Mouse (Mus musculus) embryonic facial prominence, embryonic 12.5 days (tissue): ENCODE measurements around the gene Cgrrf1. TPM values are rescaled to one million over a fixed set of nuclear protein-coding genes. Genes with fewer than 3 reads are reported as not detected.

Source experiments
- ATAC-seq: fragments of 200-750 bp; cut with Nextera tagmentation; 2 replicates; pipeline ENCODE4 v1.8.0; 2017; ENCODE audit not compliant: insufficient number of reproducible peaks, insufficient read depth, low FRiP score, low TSS enrichment
- H3K27ac ChIP-seq: fragments of 300-500 bp; sonication (generic); 2 replicates; pipeline ENCODE4 v1.5.1; 2016; ENCODE audit warnings: mild to moderate bottlenecking
- H3K27me3 ChIP-seq: fragments of 300-500 bp; sonication (generic); 2 replicates; pipeline ENCODE4 v1.6.1; 2016; ENCODE audit warnings: mild to moderate bottlenecking, moderate library complexity
- H3K36me3 ChIP-seq: fragments of 300-500 bp; sonication (generic); 2 replicates; pipeline ENCODE4 v1.6.1; 2016; ENCODE audit warnings: mild to moderate bottlenecking
- H3K4me1 ChIP-seq: fragments of 300-500 bp; sonication (generic); 2 replicates; pipeline ENCODE4 v1.6.1; 2016
- H3K4me2 ChIP-seq: fragments of 300-500 bp; sonication (generic); replicated peaks from 2 replicates; pipeline ENCODE4 v1.6.1; 2016; ENCODE audit warnings: mild to moderate bottlenecking, moderate library complexity
- H3K4me3 ChIP-seq: fragments of 300-500 bp; sonication (generic); 2 replicates; pipeline ENCODE4 v1.5.1; 2016; ENCODE audit warnings: mild to moderate bottlenecking
- H3K9ac ChIP-seq: fragments of 300-500 bp; sonication (generic); 2 replicates; pipeline ENCODE4 v1.6.1; 2016; ENCODE audit warnings: mild to moderate bottlenecking, moderate library complexity
- H3K9me3 ChIP-seq: fragments of 300-500 bp; sonication (generic); 2 replicates; pipeline ENCODE4 v1.6.1; 2016; ENCODE audit warnings: mild to moderate bottlenecking, moderate library complexity
- WGBS: fragments of 180-500 bp; shearing (Covaris S2); methylation state at CpG from one replicate; pipeline ENCODE4 v1.1.7; 2016; 5-methylcytosine and 5-hydroxymethylcytosine counted together
- polyA plus RNA-seq: library from polyadenylated mRNA; unstranded; fragments of >200 nt; fragmentation: Nextera tagmentation; extraction: Ambion mirVana; gene quantifications from 2 replicates; pipeline ENCODE4 v1.2.1, GENCODE M21; 2016

Cgrrf1 gene
- polyA plus RNA-seq, 1 experiment from 2014 or later, result 24.8 TPM

GRCm38 (mm10) chr14:46881581-46882430, 49.9 kb downstream of the Cgrrf1 start:
- WGBS, result under 1% methylated on average over 40 of the region's 40 CpGs
- Histone ChIP-seq H3K36me3 (no peaks in the 10 kb centered on the region), H3K27ac (peak overlapping the region; percentile 93), H3K9ac (peak overlapping the region; percentile 83), H3K4me3 (peak overlapping the region; percentile 72), H3K9me3 (no peaks in the 10 kb centered on the region), H3K4me2 (peak overlapping the region; percentile 92), H3K27me3 (no peaks in the 10 kb centered on the region), H3K4me1 (peaks cover 16% of the 10 kb centered on the region)
- ATAC-seq, result peak; percentile 5

GRCm38 (mm10) chr14:46882431-46883067, 50.6 kb downstream of the Cgrrf1 start, which contains the start of gene Samd4:
Samd4 (plus strand) TSS chr14:46882854.
- under 1% methylated on average over 39 of the region's 54 CpGs for WGBS
- Histone ChIP-seq H3K4me1 (peaks cover 16% of the 10 kb centered on the region), H3K4me3 (peak within 1 kb of the TSS; percentile 72), H3K4me2 (peak within 1 kb of the TSS; percentile 92), H3K9ac (peak within 1 kb of the TSS; percentile 83), H3K27ac (peak within 1 kb of the TSS; percentile 93), H3K36me3 (no peaks in the 10 kb centered on the region), H3K9me3 (no peaks in the 10 kb centered on the region), H3K27me3 (no peaks in the 10 kb centered on the region)
- ATAC-seq, result peak; percentile 76

- WGBS, result under 1% methylated on average over 65 of the region's 70 CpGs
- H3K4me3 ChIP-seq, result peak overlapping the region; percentile 72
- ATAC-seq, result peak; percentile 17
- H3K27ac ChIP-seq, result peak overlapping the region; percentile 93
- H3K9ac ChIP-seq, result peak overlapping the region; percentile 83
- no peaks in the 10 kb centered on the region for H3K9me3 ChIP-seq
- H3K4me2 ChIP-seq, result peak overlapping the region; percentile 92
- H3K27me3 ChIP-seq, result no peaks in the 10 kb centered on the region
- H3K4me1 ChIP-seq, result peaks cover 16% of the 10 kb centered on the region
- no peaks in the 10 kb centered on the region for H3K36me3 ChIP-seq
Measured at GRCm38 (mm10) chr14:46883068-46883870, 51.3 kb downstream of the Cgrrf1 start.

GRCm38 (mm10) chr14:46883871-46884441, 52.0 kb downstream of the Cgrrf1 start:
- peak overlapping the region; percentile 92 for H3K4me2 ChIP-seq
- H3K9ac ChIP-seq, result peak overlapping the region; percentile 83
- 0% methylated on average over 29 of the region's 29 CpGs for WGBS
- no peak for ATAC-seq
- peak overlapping the region; percentile 72 for H3K4me3 ChIP-seq
- H3K4me1 ChIP-seq, result peaks cover 16% of the 10 kb centered on the region
- peak overlapping the region; percentile 93 for H3K27ac ChIP-seq
- H3K9me3 ChIP-seq, result no peaks in the 10 kb centered on the region
- H3K27me3 ChIP-seq, result no peaks in the 10 kb centered on the region
- H3K36me3 ChIP-seq, result no peaks in the 10 kb centered on the region

- H3K4me2 ChIP-seq, result peak overlapping the region; percentile 92
- peak; percentile 48 for ATAC-seq
- H3K36me3 ChIP-seq, result peaks cover 5% of the 10 kb centered on the region; the same call in 1 of the 2 replicates
- under 1% methylated on average over 45 of the region's 52 CpGs for WGBS
- H3K9me3 ChIP-seq, result no peaks in the 10 kb centered on the region
- peak overlapping the region; percentile 72 for H3K4me3 ChIP-seq
- no peaks in the 10 kb centered on the region for H3K27me3 ChIP-seq
- H3K9ac ChIP-seq, result peak overlapping the region; percentile 83
- H3K4me1 ChIP-seq, result peaks cover 16% of the 10 kb centered on the region
- H3K27ac ChIP-seq, result peak overlapping the region; percentile 93
Measured at GRCm38 (mm10) chr14:46884701-46885428, 52.9 kb downstream of the Cgrrf1 start.

GRCm38 (mm10) chr14:46885429-46885755, 53.5 kb downstream of the Cgrrf1 start:
- 1% methylated on average over 7 of the region's 7 CpGs for WGBS
- Histone ChIP-seq H3K4me1 (peaks cover 16% of the 10 kb centered on the region), H3K9me3 (no peaks in the 10 kb centered on the region), H3K4me2 (peak overlapping the region; percentile 92), H3K9ac (peak overlapping the region; percentile 83; the same call in 1 of the 2 replicates), H3K27ac (peak overlapping the region; percentile 93), H3K4me3 (peak overlapping the region; percentile 72), H3K27me3 (no peaks in the 10 kb centered on the region), H3K36me3 (peaks cover 5% of the 10 kb centered on the region; the same call in 1 of the 2 replicates)
- no peak for ATAC-seq

GRCm38 (mm10) chr14:46885891-46886301, 54.0 kb downstream of the Cgrrf1 start:
- H3K4me2 ChIP-seq, result peak overlapping the region; percentile 92
- WGBS, result 9% methylated on average over 5 of the region's 5 CpGs
- H3K27ac ChIP-seq, result peak overlapping the region; percentile 93; the same call in 1 of the 2 replicates

GRCm38 (mm10) chr14:46889096-46889495, 57.2 kb downstream of the Cgrrf1 start:
- 94% methylated on average over 4 of the region's 4 CpGs for WGBS
- no peak overlapping the region for H3K9ac ChIP-seq
- H3K27ac ChIP-seq, result no peak overlapping the region
- no peak overlapping the region for H3K4me2 ChIP-seq
- H3K4me1 ChIP-seq, result peaks cover 10% of the 10 kb centered on the region
- ATAC-seq, result no peak
- H3K9me3 ChIP-seq, result no peaks in the 10 kb centered on the region
- no peak overlapping the region for H3K4me3 ChIP-seq
- no peaks in the 10 kb centered on the region for H3K27me3 ChIP-seq
- peaks cover 5% of the 10 kb centered on the region; the same call in 1 of the 2 replicates for H3K36me3 ChIP-seq

More at GRCm38 (mm10) chr14:46885891-46886301, 54.0 kb downstream of the Cgrrf1 start:
- H3K9me3 ChIP-seq, result no peaks in the 10 kb centered on the region
- peak overlapping the region; percentile 72 for H3K4me3 ChIP-seq
- peak overlapping the region; percentile 83; the same call in 1 of the 2 replicates for H3K9ac ChIP-seq
- peaks cover 16% of the 10 kb centered on the region for H3K4me1 ChIP-seq
- peaks cover 5% of the 10 kb centered on the region; the same call in 1 of the 2 replicates for H3K36me3 ChIP-seq
- no peak for ATAC-seq
- H3K27me3 ChIP-seq, result no peaks in the 10 kb centered on the region

- Histone ChIP-seq H3K36me3 (peaks cover 10% of the 10 kb centered on the region; the same call in 1 of the 2 replicates), H3K27ac (peak overlapping the region; percentile 19; the same call in 1 of the 2 replicates), H3K4me1 (no peaks in the 10 kb centered on the region), H3K4me2 (no peak overlapping the region), H3K27me3 (no peaks in the 10 kb centered on the region), H3K9me3 (no peaks in the 10 kb centered on the region), H3K9ac (no peak overlapping the region), H3K4me3 (no peak overlapping the region)
- 56% methylated on average over 10 of the region's 10 CpGs for WGBS
- ATAC-seq, result no peak
Measured at GRCm38 (mm10) chr14:46893961-46894360, 62.0 kb downstream of the Cgrrf1 start.

GRCm38 (mm10) chr14:46897953-46898352, 66.0 kb downstream of the Cgrrf1 start:
- H3K4me3 ChIP-seq, result no peak overlapping the region
- no peaks in the 10 kb centered on the region for H3K9me3 ChIP-seq
- 86% methylated on average over 5 of the region's 5 CpGs for WGBS
- no peak overlapping the region for H3K27ac ChIP-seq
- ATAC-seq, result no peak
- H3K4me1 ChIP-seq, result peaks cover 7% of the 10 kb centered on the region
- no peaks in the 10 kb centered on the region for H3K27me3 ChIP-seq
- no peak overlapping the region for H3K4me2 ChIP-seq
- H3K36me3 ChIP-seq, result 0 out of 2 replicates have a peak, but pooled peaks cover 5% of the 10 kb centered on the region
- H3K9ac ChIP-seq, result no peak overlapping the region
